Mouse (Mus musculus) cerebellum, adult 11 months (tissue): ENCODE results near the gene Gm3336.

ENCODE experiments used
- DNase-seq: peaks from one replicate; pipeline ENCODE4 v3.0.0; 2022

Gm3336 gene

DNA sequence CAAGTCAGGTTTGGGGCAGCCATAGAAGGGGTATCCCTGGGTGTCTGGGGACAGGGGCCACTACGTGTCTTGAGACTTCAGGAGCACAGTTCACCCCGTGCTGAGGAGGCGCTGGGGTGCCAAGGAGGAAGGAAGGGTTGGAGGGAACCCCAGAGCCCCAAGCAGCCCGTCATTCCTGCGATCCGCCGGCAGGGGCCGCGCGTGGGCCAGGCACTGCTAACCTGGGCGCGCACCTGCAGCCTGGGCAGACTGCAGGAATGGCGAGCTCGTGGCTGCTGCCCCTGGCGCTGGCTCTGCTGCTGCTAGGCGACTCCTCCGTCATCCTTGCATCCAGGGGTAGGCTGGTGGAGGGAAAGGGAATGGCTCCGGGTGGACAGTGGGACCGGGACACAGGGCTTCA, at the start of gene Gm3336:
Gene Gm3336, plus strand, starts transcription at position 247 of the 400 bp plus-strand sequence.
- DNase-seq, result peak; percentile 72

GRCm38 (mm10) chr8:70671615-70672324, 46.6 kb upstream of the Gm3336 start:
- no peak for DNase-seq

- DNase-seq, result no peak
Measured at GRCm38 (mm10) chr8:70672325-70673078, 45.8 kb upstream of the Gm3336 start.

DNA sequence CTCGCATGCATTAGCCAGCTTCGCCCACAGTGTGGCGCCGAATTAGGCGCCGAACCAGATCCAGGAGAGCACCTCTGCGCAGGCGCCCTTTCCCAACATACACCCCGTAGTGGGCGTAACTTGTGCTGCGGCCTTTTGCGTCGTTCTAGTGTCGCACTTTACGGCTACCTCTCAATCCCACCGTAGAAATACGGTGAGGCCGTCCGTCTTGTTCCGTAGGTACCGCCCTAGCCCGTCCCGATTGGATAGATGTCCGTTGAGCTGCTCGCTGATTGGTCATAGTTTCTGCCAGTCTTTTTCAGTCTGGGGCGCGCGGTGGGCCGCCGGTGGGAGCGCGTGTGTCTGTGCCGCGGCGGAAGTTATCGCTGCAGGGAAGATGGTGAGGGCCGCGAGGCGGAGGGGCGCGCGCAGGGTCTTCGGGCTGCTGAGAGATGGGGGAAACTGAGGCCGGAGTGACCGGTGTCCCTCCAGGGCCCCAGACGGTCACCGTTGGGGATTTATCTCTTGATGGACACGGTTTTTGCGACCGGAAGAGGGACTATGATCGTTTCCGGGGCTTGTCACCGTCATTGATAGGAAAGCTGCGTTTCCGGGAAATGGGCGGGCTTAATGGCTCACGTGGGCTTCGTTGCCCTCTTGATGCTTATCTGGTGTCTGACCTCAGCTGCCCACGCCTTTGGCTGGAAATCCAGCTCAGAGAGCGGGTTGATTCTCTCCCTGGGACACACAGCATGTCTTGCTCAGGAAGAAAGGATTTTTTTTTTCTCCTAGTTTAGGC, 45.1 kb upstream of the Gm3336 start, which contains the start of gene Lsm4:
Gene Lsm4, plus strand, starts transcription at position 170 of the 778 bp plus-strand sequence.
- DNase-seq, result peak; percentile 98

GRCm38 (mm10) chr8:70674109-70674508, 44.2 kb upstream of the Gm3336 start:
- peak; percentile 41 for DNase-seq

DNA sequence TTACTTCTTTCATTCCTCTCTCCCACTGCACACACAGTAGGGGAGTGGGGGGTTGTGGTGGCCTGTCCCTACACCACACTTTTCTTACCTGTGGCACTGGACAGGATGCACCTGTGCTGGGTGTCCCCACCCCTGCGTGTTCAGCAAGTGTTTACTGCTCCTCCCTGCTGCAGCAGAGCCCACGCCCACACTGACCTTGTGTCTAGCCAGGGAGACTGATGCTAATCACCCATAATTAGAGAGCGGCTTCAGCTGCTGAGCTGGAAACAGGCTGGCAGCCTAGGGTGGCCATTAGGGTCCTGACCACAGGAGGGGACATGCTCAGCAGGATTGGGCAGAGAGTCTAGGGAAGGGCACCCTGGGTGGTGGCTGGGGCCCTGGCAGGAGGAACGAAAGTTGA, 43.6 kb upstream of the Gm3336 start:
- no peak for DNase-seq

DNA sequence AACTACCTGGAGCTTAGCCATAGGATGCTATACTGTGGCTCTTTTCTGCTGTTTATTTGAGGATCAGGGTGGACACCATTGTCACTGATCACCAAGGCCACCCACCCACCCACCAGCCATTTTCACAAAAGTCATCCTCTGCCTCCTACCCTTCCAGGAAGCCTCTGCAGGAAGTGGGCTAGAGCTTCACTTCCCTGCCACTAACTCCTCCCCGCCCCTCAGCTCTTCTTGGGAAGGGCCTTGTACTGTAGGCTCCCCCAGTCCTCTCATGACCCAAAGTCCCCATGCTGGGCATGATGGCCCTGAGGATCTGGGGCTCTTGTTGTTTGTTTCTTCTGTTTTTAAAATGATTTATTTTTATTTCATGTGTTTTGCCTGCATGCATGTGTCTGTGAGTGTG, 43.0 kb upstream of the Gm3336 start:
- no peak for DNase-seq

DNA sequence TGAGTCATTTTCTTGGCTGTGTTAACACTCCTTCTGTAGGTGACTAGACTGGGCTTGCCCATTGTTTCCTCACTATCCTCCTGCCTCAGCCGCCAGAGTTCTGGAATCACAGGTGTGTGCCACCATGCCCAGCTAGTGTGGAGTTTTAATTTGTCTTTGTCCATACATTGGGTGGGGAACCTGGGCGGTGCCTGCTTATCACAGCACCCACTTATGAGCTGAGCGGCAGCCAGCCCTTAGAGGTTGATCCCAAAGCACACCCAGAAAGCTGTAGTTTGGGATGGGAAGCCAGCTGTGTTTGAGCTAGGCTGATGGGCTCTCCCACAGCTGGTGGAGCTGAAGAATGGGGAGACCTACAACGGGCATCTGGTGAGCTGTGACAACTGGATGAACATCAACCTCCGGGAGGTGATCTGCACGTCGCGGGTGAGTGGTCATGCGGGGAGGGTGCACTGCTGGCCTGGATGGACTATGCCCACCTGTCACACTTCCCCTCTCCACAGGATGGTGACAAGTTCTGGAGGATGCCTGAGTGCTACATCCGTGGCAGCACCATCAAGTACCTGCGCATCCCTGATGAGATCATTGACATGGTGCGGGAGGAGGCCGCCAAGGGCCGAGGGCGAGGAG, 40.8 kb upstream of the Gm3336 start:
- DNase-seq, result no peak

- no peak for DNase-seq
Measured at GRCm38 (mm10) chr8:70678679-70679078, 39.7 kb upstream of the Gm3336 start.

DNA sequence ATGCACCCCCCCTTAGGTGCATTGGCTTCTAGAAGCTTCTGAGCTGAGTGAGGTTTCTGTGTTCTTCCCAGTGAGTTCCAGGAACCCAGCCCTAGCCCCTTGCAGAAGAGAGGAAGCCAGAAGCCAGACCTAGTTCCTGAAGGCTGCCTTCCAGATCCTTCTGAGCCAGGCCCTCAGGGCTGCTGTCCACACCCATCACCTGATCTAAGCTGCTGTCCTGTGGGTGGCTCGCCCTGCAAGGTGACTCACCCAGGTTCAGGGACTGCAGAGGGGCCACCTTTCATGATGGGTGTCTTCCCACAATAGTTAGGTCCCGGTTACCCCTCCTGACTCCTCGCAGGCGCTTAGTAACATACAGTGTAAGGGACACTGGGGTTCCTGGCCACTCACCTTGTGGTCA, 38.9 kb upstream of the Gm3336 start:
- no peak for DNase-seq

GRCm38 (mm10) chr8:70680039-70680438, 38.3 kb upstream of the Gm3336 start:
- DNase-seq, result no peak

DNA sequence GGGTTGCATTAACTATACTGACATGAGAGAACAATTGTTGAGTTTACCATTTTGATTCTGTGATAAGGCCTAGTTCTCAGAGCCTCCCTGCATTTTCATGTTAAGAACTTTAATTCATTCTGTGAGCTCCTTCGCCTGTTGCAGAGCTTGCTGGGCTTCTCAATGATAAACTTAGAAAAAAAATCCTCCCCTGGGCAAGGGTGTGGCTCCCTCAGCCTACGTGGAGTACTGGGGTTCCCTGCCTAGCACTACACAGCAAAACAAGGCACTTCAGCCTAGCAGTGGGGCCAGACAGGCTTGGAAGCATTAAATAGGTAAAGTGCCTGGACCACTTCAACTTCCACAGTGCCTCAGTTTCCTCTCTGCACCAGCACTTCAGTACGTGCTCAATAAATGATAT, 36.9 kb upstream of the Gm3336 start:
- DNase-seq, result no peak

GRCm38 (mm10) chr8:70682193-70682592, 36.1 kb upstream of the Gm3336 start:
- no peak for DNase-seq

DNA sequence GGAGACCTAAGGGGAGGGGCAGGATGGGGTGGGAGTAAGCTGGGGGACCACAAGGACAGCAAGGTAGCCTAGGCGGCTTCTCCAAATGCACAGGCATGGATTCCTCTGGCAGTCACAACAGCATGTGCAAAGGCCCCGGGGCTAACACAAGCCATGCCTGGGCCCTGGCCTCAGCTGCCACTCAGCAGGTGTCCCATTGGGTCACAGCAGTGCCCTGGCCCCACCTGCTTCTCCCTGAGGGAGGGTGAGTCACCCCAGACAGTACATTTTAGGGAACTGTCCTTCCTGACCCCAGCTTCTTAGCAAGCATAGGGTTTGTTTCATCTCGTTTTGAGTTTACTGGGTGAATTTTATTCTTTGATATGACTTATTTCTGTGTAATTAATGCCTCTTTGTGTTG, 35.7 kb upstream of the Gm3336 start:
- DNase-seq, result no peak

GRCm38 (mm10) chr8:70684291-70684690, 34.1 kb upstream of the Gm3336 start:
- no peak for DNase-seq

GRCm38 (mm10) chr8:70687576-70687975, 30.8 kb upstream of the Gm3336 start:
- DNase-seq, result no peak

GRCm38 (mm10) chr8:70688136-70688535, 30.2 kb upstream of the Gm3336 start:
- no peak for DNase-seq

- DNase-seq, result no peak
Measured at GRCm38 (mm10) chr8:70689892-70690390, 28.4 kb upstream of the Gm3336 start.

DNA sequence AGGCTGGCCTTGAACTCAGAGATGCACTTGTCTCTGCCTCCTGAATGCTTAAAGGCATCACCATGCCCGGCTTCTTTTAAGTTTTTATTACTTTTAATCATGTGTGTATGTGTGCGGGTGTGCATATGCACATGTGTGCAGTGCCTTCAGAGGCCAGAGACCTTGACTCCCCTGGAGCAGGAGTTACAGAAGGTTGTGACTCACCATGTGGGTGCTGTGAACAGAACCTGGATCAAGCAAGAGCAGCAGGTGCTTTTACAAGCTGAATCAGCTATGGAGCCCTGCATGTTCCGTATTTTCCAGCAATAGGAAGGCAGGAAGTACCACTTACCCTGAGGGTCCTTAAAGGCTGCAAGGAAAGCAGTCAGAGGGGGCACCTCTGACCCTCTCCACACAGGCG, 27.1 kb upstream of the Gm3336 start:
- no peak for DNase-seq

DNA sequence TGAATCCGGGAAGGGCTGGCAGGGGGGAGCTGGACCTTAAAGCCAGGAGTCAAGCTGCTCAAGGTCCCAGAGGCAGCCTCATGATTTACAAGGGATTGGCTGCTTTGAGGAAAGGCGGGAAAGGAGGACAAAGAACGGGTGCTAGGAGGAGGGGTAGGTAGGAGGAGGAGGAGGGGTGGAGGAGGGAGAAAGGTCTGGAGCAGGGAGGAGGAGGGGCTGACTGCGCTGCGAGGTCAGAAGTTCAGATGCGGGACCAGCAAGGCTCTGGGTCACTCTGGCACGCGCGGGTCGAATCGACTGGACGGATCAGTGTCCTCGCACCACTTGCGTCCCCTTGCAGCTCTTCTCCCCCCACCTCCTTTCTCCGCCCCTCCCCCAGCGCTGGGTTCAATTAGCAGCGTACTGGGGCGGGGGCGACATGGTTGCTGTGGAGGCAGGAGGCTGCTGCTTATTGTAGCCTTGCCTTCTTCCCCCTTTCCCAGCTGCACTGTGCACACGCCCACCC, 26.6 kb upstream of the Gm3336 start:
- no peak for DNase-seq

- DNase-seq, result no peak
Measured at GRCm38 (mm10) chr8:70693636-70694035, 24.7 kb upstream of the Gm3336 start.

GRCm38 (mm10) chr8:70695318-70696018, 22.9 kb upstream of the Gm3336 start:
- peak; percentile 54 for DNase-seq
